In genomic region chr15:7010966-7011695, GRCm38 (mm10) we compare ENCODE assay signal across 18 mouse cellular contexts.
DNase-seq lines count a peak whose midpoint lies in the region; ATAC-seq and TF ChIP-seq lines count a peak whose summit lies in the region.
"Had no signal": no experiment of that assay in that cellular context is flagged by ENCODE, and none has a peak within 500 bp of the region (broad histone marks: within the 10 kb centered on the region; RNA-seq: fewer than 3 reads in every experiment).

No protein-coding gene starts in this region.

- no peaks in the 10 kb centered on the region for H3K9me3 ChIP-seq in heart, embryonic 15.5 days (replicated peaks)
- peaks cover 4% of the 10 kb centered on the region; the same call in 1 of the 2 replicates for H3K9me3 ChIP-seq in heart, embryonic 11.5 days (replicated peaks; ENCODE audit: control insufficient read depth, low read length)
- H3K9me3 ChIP-seq in forebrain, postnatal 0 days (ENCODE audit: low read length), result no peaks in the 10 kb centered on the region
- H3K9me3 ChIP-seq: forebrain, embryonic 12.5 days; hindbrain, embryonic 12.5 days; limb, embryonic 10.5 days; liver, embryonic 13.5 days; midbrain, embryonic 10.5 days had no signal

- no peak overlapping the region for H3K9ac ChIP-seq in heart, embryonic 15.5 days
- no peak overlapping the region for H3K9ac ChIP-seq in heart, embryonic 11.5 days (ENCODE audit: low read depth, low read length)
- no peak overlapping the region for H3K9ac ChIP-seq in forebrain, postnatal 0 days
- H3K9ac ChIP-seq: forebrain, embryonic 12.5 days; hindbrain, embryonic 12.5 days; liver, embryonic 13.5 days had no signal

- ATAC-seq in heart, embryonic 15.5 days (replicated peaks; ENCODE audit: insufficient number of reproducible peaks, insufficient read depth, low FRiP score, low read depth), result peak; percentile 19; the same call in 1 of the 2 replicates
- no peak for ATAC-seq in heart, embryonic 11.5 days (replicated peaks; ENCODE audit: insufficient number of reproducible peaks, low FRiP score, low TSS enrichment)
- no peak for ATAC-seq in forebrain, postnatal 0 days

- H3K4me2 ChIP-seq in heart, embryonic 15.5 days, result no peak overlapping the region
- H3K4me2 ChIP-seq in heart, embryonic 11.5 days, result no peak overlapping the region
- H3K4me2 ChIP-seq in forebrain, postnatal 0 days (ENCODE audit: low read depth), result no peak overlapping the region
- H3K4me2 ChIP-seq: forebrain, embryonic 12.5 days; hindbrain, embryonic 12.5 days; liver, embryonic 13.5 days had no signal

- H3K36me3 ChIP-seq in heart, embryonic 15.5 days, result no peaks in the 10 kb centered on the region
- no peaks in the 10 kb centered on the region for H3K36me3 ChIP-seq in heart, embryonic 11.5 days (ENCODE audit: control insufficient read depth, insufficient read depth, low read length)
- no peaks in the 10 kb centered on the region for H3K36me3 ChIP-seq in forebrain, postnatal 0 days (ENCODE audit: insufficient read depth)
- H3K36me3 ChIP-seq: forebrain, embryonic 12.5 days; hindbrain, embryonic 12.5 days; limb, embryonic 10.5 days; liver, embryonic 13.5 days; midbrain, embryonic 10.5 days had no signal

- 65% methylated on average over 4 of the region's 4 CpGs for WGBS in heart, embryonic 15.5 days
- 59% methylated on average over 4 of the region's 4 CpGs for WGBS in heart, embryonic 11.5 days (ENCODE audit: insufficient replicate concordance)
- 86% methylated on average over 4 of the region's 4 CpGs for WGBS in forebrain, postnatal 0 days

- no peak for DNase-seq in gastrocnemius, adult 2 months
- no peak for DNase-seq in gastrocnemius, postnatal 14 days
- peak; percentile 24 for DNase-seq in lung, postnatal 10 days
- no peak for DNase-seq in lung, postnatal 4 days
- DNase-seq in B cell, adult 2 months, result no peak
- DNase-seq in forebrain, postnatal 0 days, result no peak
- DNase-seq: cerebellum, adult 2 months; liver, embryonic 13.5 days; right cerebral cortex, postnatal 25 days; thymus, adult 18-20 months; thymus, postnatal 4 days had no signal

- H3K27ac ChIP-seq in gastrocnemius, adult 2 months, result peak overlapping the region; percentile 60
- no peak overlapping the region for H3K27ac ChIP-seq in heart, embryonic 15.5 days
- H3K27ac ChIP-seq in heart, embryonic 11.5 days (ENCODE audit: low read depth, low read length), result no peak overlapping the region
- H3K27ac ChIP-seq in forebrain, postnatal 0 days (ENCODE audit: low read depth, low read length), result no peak overlapping the region
- H3K27ac ChIP-seq: forebrain, embryonic 12.5 days; hindbrain, embryonic 12.5 days; limb, embryonic 10.5 days; liver, embryonic 13.5 days; midbrain, embryonic 10.5 days had no signal

- TF ChIP-seq CTCF in gastrocnemius, adult 2 months (IDR thresholded peaks at IDR 0.05), result no peak
- no peak for TF ChIP-seq CTCF in forebrain, postnatal 0 days (IDR thresholded peaks at IDR 0.05; ENCODE audit: low read depth)

- intact Hi-C loops in gastrocnemius, adult 2 months (cut with DNase I), result loop anchor here (5.0 kb wide), 1 partner anchor 216 kb away; no protein-coding TSS in a partner anchor
- intact Hi-C loops in gastrocnemius, postnatal 14 days (cut with DNase I; ENCODE audit: low total_unique reads), result no loop called here

- no peak overlapping the region for H3K4me3 ChIP-seq in gastrocnemius, adult 2 months
- H3K4me3 ChIP-seq in heart, embryonic 15.5 days, result no peak overlapping the region
- no peak overlapping the region for H3K4me3 ChIP-seq in heart, embryonic 11.5 days (ENCODE audit: low read depth, low read length)
- no peak overlapping the region for H3K4me3 ChIP-seq in forebrain, postnatal 0 days (ENCODE audit: low read depth, low read length)
- H3K4me3 ChIP-seq: forebrain, embryonic 12.5 days; hindbrain, embryonic 12.5 days; limb, embryonic 10.5 days; liver, embryonic 13.5 days; midbrain, embryonic 10.5 days had no signal

- peaks cover 19% of the 10 kb centered on the region for H3K4me1 ChIP-seq in heart, embryonic 15.5 days (replicated peaks)
- peaks cover 17% of the 10 kb centered on the region for H3K4me1 ChIP-seq in heart, embryonic 11.5 days (ENCODE audit: control insufficient read depth, insufficient read depth, low read length)
- H3K4me1 ChIP-seq in forebrain, postnatal 0 days (ENCODE audit: insufficient read depth), result no peaks in the 10 kb centered on the region
- H3K4me1 ChIP-seq: forebrain, embryonic 12.5 days; hindbrain, embryonic 12.5 days had no signal

- H3K27me3 ChIP-seq in heart, embryonic 15.5 days, result no peaks in the 10 kb centered on the region
- no peaks in the 10 kb centered on the region for H3K27me3 ChIP-seq in heart, embryonic 11.5 days (ENCODE audit: control insufficient read depth, insufficient read depth, low read length)
- no peaks in the 10 kb centered on the region for H3K27me3 ChIP-seq in forebrain, postnatal 0 days (ENCODE audit: insufficient read depth, low read length)
- H3K27me3 ChIP-seq: CH12.LX; forebrain, embryonic 12.5 days; hindbrain, embryonic 12.5 days; liver, embryonic 13.5 days had no signal
